Mouse (Mus musculus): Measurements from ENCODE around the gene Fbxo9. TPM values are rescaled to one million over a fixed set of nuclear protein-coding genes. Genes with fewer than 3 reads are reported as not detected.
A peak's percentile ranks its signal among the peaks of the same experiment; 100 is the strongest.

The Fbxo9 gene
- total and polyA plus RNA-seq, 2 experiments from 2014 or later: 60.4 to 67.5 TPM

- no peaks in the 10 kb centered on the region for H3K9me3 ChIP-seq (replicated peaks; ENCODE audit: control insufficient read depth, low read length)
- no peak overlapping the region for H3K9ac ChIP-seq (replicated peaks; ENCODE audit: low read depth, low read length)
- H3K27ac ChIP-seq (ENCODE audit: low read depth): no peak overlapping the region
- peaks cover 5% of the 10 kb centered on the region; the same call in 1 of the 2 replicates for H3K4me1 ChIP-seq (ENCODE audit: control insufficient read depth, insufficient read depth)
- peak overlapping the region; percentile 22 for H3K4me3 ChIP-seq (ENCODE audit: low read depth, low read length)
- DNase-seq (ENCODE audit: low spot score) (no peak), ATAC-seq (ENCODE audit: insufficient read depth, low read depth) (no peak)
- H3K4me2 ChIP-seq (ENCODE audit: low read depth, low read length): peak overlapping the region; percentile 39
- no peaks in the 10 kb centered on the region for H3K36me3 ChIP-seq (replicated peaks; ENCODE audit: control insufficient read depth, insufficient read depth, low read length)
- no peaks in the 10 kb centered on the region for H3K27me3 ChIP-seq (ENCODE audit: control insufficient read depth, insufficient read depth, low read length)
- TF ChIP-seq CTCF (IDR thresholded peaks at IDR 0.05; ENCODE audit: low read depth) (no peak), EP300 (IDR thresholded peaks at IDR 0.05; ENCODE audit: low read depth) (no peak)
- 34% methylated on average over 20 of the region's 20 CpGs for WGBS
These were observed 62.1 kb downstream of the Fbxo9 start for GRCm38 (mm10) chr9:78046755-78047154.

- Histone ChIP-seq H3K36me3 (replicated peaks; ENCODE audit: control insufficient read depth, insufficient read depth, low read length) (no peaks in the 10 kb centered on the region), H3K4me3 (ENCODE audit: low read depth, low read length) (no peak overlapping the region), H3K4me1 (ENCODE audit: control insufficient read depth, insufficient read depth) (peaks cover 5% of the 10 kb centered on the region; the same call in 1 of the 2 replicates), H3K9me3 (replicated peaks; ENCODE audit: control insufficient read depth, low read length) (no peaks in the 10 kb centered on the region), H3K9ac (replicated peaks; ENCODE audit: low read depth, low read length) (no peak overlapping the region), H3K27ac (ENCODE audit: low read depth) (peak overlapping the region; percentile 43; the same call in 1 of the 2 replicates), H3K27me3 (ENCODE audit: control insufficient read depth, insufficient read depth, low read length) (no peaks in the 10 kb centered on the region), H3K4me2 (ENCODE audit: low read depth, low read length) (no peak overlapping the region)
- TF ChIP-seq CTCF (IDR thresholded peaks at IDR 0.05; ENCODE audit: low read depth) (no peak), EP300 (IDR thresholded peaks at IDR 0.05; ENCODE audit: low read depth) (no peak)
- ATAC-seq (ENCODE audit: insufficient read depth, low read depth): peak; percentile 72
- DNase-seq (ENCODE audit: low spot score): peak; percentile 60
- WGBS: 23% methylated on average over 6 of the region's 6 CpGs
These were observed 63.7 kb downstream of the Fbxo9 start for GRCm38 (mm10) chr9:78045171-78045570.

GRCm38 (mm10) chr9:78038755-78039489 lies 69.9 kb downstream of the Fbxo9 start:
- TF ChIP-seq CTCF (IDR thresholded peaks at IDR 0.05; ENCODE audit: low read depth) (peak; percentile 100), EP300 (IDR thresholded peaks at IDR 0.05; ENCODE audit: low read depth) (no peak)
- WGBS: 31% methylated on average over 18 of the region's 18 CpGs
- peak; percentile 75 for ATAC-seq (ENCODE audit: insufficient read depth, low read depth)

GRCm38 (mm10) chr9:78035831-78036230 lies 73.0 kb downstream of the Fbxo9 start:
- Histone ChIP-seq H3K4me2 (ENCODE audit: low read depth, low read length) (no peak overlapping the region), H3K9me3 (replicated peaks; ENCODE audit: control insufficient read depth, low read length) (no peaks in the 10 kb centered on the region), H3K36me3 (replicated peaks; ENCODE audit: control insufficient read depth, insufficient read depth, low read length) (no peaks in the 10 kb centered on the region), H3K27ac (ENCODE audit: low read depth) (no peak overlapping the region), H3K27me3 (ENCODE audit: control insufficient read depth, insufficient read depth, low read length) (no peaks in the 10 kb centered on the region), H3K4me3 (ENCODE audit: low read depth, low read length) (no peak overlapping the region), H3K9ac (replicated peaks; ENCODE audit: low read depth, low read length) (no peak overlapping the region), H3K4me1 (ENCODE audit: control insufficient read depth, insufficient read depth) (no peaks in the 10 kb centered on the region)
- DNase-seq (ENCODE audit: low spot score): no peak
- TF ChIP-seq EP300 (IDR thresholded peaks at IDR 0.05; ENCODE audit: low read depth) (no peak), CTCF (IDR thresholded peaks at IDR 0.05; ENCODE audit: low read depth) (no peak)
- WGBS: 72% methylated on average over 8 of the region's 8 CpGs
- ATAC-seq (ENCODE audit: insufficient read depth, low read depth): no peak

More at GRCm38 (mm10) chr9:78038755-78039489, 69.9 kb downstream of the Fbxo9 start:
- Histone ChIP-seq H3K27ac (ENCODE audit: low read depth) (no peak overlapping the region), H3K4me1 (ENCODE audit: control insufficient read depth, insufficient read depth) (no peaks in the 10 kb centered on the region), H3K9ac (replicated peaks; ENCODE audit: low read depth, low read length) (no peak overlapping the region), H3K4me3 (ENCODE audit: low read depth, low read length) (no peak overlapping the region), H3K4me2 (ENCODE audit: low read depth, low read length) (no peak overlapping the region), H3K9me3 (replicated peaks; ENCODE audit: control insufficient read depth, low read length) (no peaks in the 10 kb centered on the region), H3K27me3 (ENCODE audit: control insufficient read depth, insufficient read depth, low read length) (no peaks in the 10 kb centered on the region), H3K36me3 (replicated peaks; ENCODE audit: control insufficient read depth, insufficient read depth, low read length) (no peaks in the 10 kb centered on the region)
- peak; percentile 93 for DNase-seq (ENCODE audit: low spot score)

- H3K27me3 ChIP-seq (ENCODE audit: control insufficient read depth, insufficient read depth, low read length): no peaks in the 10 kb centered on the region
- H3K4me2 ChIP-seq (ENCODE audit: low read depth, low read length): no peak overlapping the region
- no peak overlapping the region for H3K4me3 ChIP-seq (ENCODE audit: low read depth, low read length)
- no peak for ATAC-seq (ENCODE audit: insufficient read depth, low read depth)
- H3K9me3 ChIP-seq (replicated peaks; ENCODE audit: control insufficient read depth, low read length): no peaks in the 10 kb centered on the region
- no peak overlapping the region for H3K9ac ChIP-seq (replicated peaks; ENCODE audit: low read depth, low read length)
- H3K36me3 ChIP-seq (replicated peaks; ENCODE audit: control insufficient read depth, insufficient read depth, low read length): no peaks in the 10 kb centered on the region
- DNase-seq (ENCODE audit: low spot score): no peak
- 76% methylated on average over 5 of the region's 5 CpGs for WGBS
- TF ChIP-seq CTCF (IDR thresholded peaks at IDR 0.05; ENCODE audit: low read depth): peak; percentile 14; the same call in 1 of the 2 replicates
- no peak for TF ChIP-seq EP300 (IDR thresholded peaks at IDR 0.05; ENCODE audit: low read depth)
- no peaks in the 10 kb centered on the region for H3K4me1 ChIP-seq (ENCODE audit: control insufficient read depth, insufficient read depth)
- no peak overlapping the region for H3K27ac ChIP-seq (ENCODE audit: low read depth)
These were observed 73.6 kb downstream of the Fbxo9 start for GRCm38 (mm10) chr9:78035296-78035695.

Data from heart, postnatal 0 days (tissue).